Mouse (Mus musculus): ENCODE results near the gene AI182371. TPM values are rescaled to one million over a fixed set of nuclear protein-coding genes. Genes with fewer than 3 reads are reported as not detected.

Gene AI182371
- 0.08 and 0.35 TPM in 2 replicates for polyA plus RNA-seq (2015; fragmentation: Nextera tagmentation; extraction: Ambion mirVana)

GRCm38 (mm10) chr2:35101443-35101842, at the start of gene AI182371:
TSS of gene AI182371 (minus strand) at chr2:35101543.

GRCm38 (mm10) chr2:35109141-35109923, 8.0 kb upstream of the AI182371 start, which contains the start of gene Cntrl:
TSS of gene Cntrl (plus strand) at chr2:35109492.

GRCm38 (mm10) chr2:35061338-35061737, 40.0 kb downstream of the AI182371 start, which contains the start of gene Hc:
TSS of gene Hc (minus strand) at chr2:35061438.

Other genes with a start within 250 kb of the AI182371 start
- 0.07 and 0.13 TPM in 2 replicates for gene Cutal, start 227.1 kb downstream of the AI182371 start, polyA plus RNA-seq (2015; fragmentation: Nextera tagmentation; extraction: Ambion mirVana)
- 39.2 and 47.2 TPM in 2 replicates for gene Psmd5, start 226.6 kb downstream of the AI182371 start, polyA plus RNA-seq (2015; fragmentation: Nextera tagmentation; extraction: Ambion mirVana)
- gene Phf19, start 187.5 kb downstream of the AI182371 start, polyA plus RNA-seq (2015; fragmentation: Nextera tagmentation; extraction: Ambion mirVana), result 5.0 and 5.1 TPM in 2 replicates
- gene Traf1, start 139.8 kb downstream of the AI182371 start, polyA plus RNA-seq (2015; fragmentation: Nextera tagmentation; extraction: Ambion mirVana), result 1.5 and 2.2 TPM in 2 replicates
- gene Hc, start 40.1 kb downstream of the AI182371 start, polyA plus RNA-seq (2015; fragmentation: Nextera tagmentation; extraction: Ambion mirVana), result 0.22 and 0.27 TPM in 2 replicates
- gene Cntrl, start 7.9 kb upstream of the AI182371 start, polyA plus RNA-seq (2015; fragmentation: Nextera tagmentation; extraction: Ambion mirVana), result 8.2 and 8.6 TPM in 2 replicates
- gene Rab14, start 99.6 kb upstream of the AI182371 start, polyA plus RNA-seq (2015; fragmentation: Nextera tagmentation; extraction: Ambion mirVana), result 288 and 313 TPM in 2 replicates
- gene Gsn, start 154.8 kb upstream of the AI182371 start, polyA plus RNA-seq (2015; fragmentation: Nextera tagmentation; extraction: Ambion mirVana), result 362 and 480 TPM in 2 replicates
- 45.2 and 56.0 TPM in 2 replicates for gene Stom, start 235.4 kb upstream of the AI182371 start, polyA plus RNA-seq (2015; fragmentation: Nextera tagmentation; extraction: Ambion mirVana)